Mouse (Mus musculus) forebrain, embryonic 11.5 days (tissue): Measurements from ENCODE around the gene Abi3. TPM values are rescaled to one million over a fixed set of nuclear protein-coding genes. Genes with fewer than 3 reads are reported as not detected.

ENCODE experiments used
- ATAC-seq: fragments of 200-750 bp; cut with Nextera tagmentation; replicated peaks from 2 replicates; pipeline ENCODE4 v1.8.0; 2017; ENCODE audit warnings: moderate TSS enrichment; ENCODE audit not compliant: low FRiP score
- DNase-seq: peaks from one replicate; pipeline ENCODE4 v3.0.0-alpha.2; 2017; ENCODE audit warnings: low spot score
- H3K27ac ChIP-seq: fragments of 300-500 bp; sonication (generic); 2 replicates; pipeline ENCODE4 v1.5.1; 2014; ENCODE audit warnings: low read depth, low read length
- H3K27me3 ChIP-seq: fragments of 300-500 bp; sonication (generic); 2 replicates; pipeline ENCODE4 v1.6.1; 2014; ENCODE audit warnings: mild to moderate bottlenecking, low read length, mixed read lengths; ENCODE audit not compliant: control insufficient read depth, insufficient read depth
- H3K36me3 ChIP-seq: fragments of 300-500 bp; sonication (generic); 2 replicates; pipeline ENCODE4 v1.6.1; 2014; ENCODE audit warnings: mild to moderate bottlenecking, low read length, moderate library complexity, mixed read lengths; ENCODE audit not compliant: control insufficient read depth, insufficient read depth
- H3K4me1 ChIP-seq: fragments of 300-500 bp; sonication (generic); replicated peaks from 2 replicates; pipeline ENCODE4 v1.6.1; 2014; ENCODE audit warnings: low read length, mixed read lengths; ENCODE audit not compliant: control insufficient read depth, insufficient read depth
- H3K4me2 ChIP-seq: fragments of 300-500 bp; sonication (generic); 2 replicates; pipeline ENCODE4 v1.6.1; 2014; ENCODE audit warnings: low read depth, mild to moderate bottlenecking, low read length, moderate library complexity, mixed read lengths; ENCODE audit not compliant: severe bottlenecking
- H3K4me3 ChIP-seq: fragments of 300-500 bp; sonication (generic); 2 replicates; pipeline ENCODE4 v1.5.1; 2014; ENCODE audit warnings: low read depth, low read length
- H3K9ac ChIP-seq: fragments of 300-500 bp; sonication (generic); 2 replicates; pipeline ENCODE4 v1.6.1; 2014; ENCODE audit warnings: low read length
- H3K9me3 ChIP-seq: fragments of 300-500 bp; sonication (generic); 2 replicates; pipeline ENCODE4 v1.6.1; 2016; ENCODE audit warnings: low read length, mixed read lengths; ENCODE audit not compliant: control insufficient read depth
- WGBS: fragments of 180-500 bp; shearing (Covaris S2); extraction: QIAGEN DNeasy Blood & Tissue Kit; methylation state at CpG from one replicate; pipeline ENCODE4 v1.1.7; 2014; 5-methylcytosine and 5-hydroxymethylcytosine counted together
- polyA plus RNA-seq: library from polyadenylated mRNA; unstranded; fragments of >200 nt; fragmentation: Nextera tagmentation; extraction: Ambion mirVana; gene quantifications from 2 replicates; pipeline ENCODE4 v1.2.1, GENCODE M21; 2014

Abi3 gene
- polyA plus RNA-seq, 1 experiment from 2014 or later: 1.1 TPM

DNA sequence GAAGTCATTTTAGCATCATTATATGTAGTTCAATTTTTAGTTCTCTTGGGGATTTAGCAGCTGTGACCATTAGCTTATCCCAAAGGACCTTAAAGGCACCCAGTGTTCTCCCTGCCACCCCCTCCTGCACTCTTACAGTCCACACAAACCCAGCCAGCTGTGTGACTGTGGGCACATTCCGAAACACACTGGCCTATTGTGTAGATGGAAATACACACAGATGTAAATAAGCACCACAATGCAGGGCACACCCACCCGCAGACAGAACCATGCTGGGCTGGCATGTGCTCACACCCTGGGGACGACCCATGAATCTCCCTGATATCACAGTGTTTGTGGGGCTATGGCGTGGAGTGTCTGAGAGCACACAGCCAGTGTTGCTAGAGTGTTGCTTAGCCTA, 30.1 kb downstream of the Abi3 start:
- H3K9me3 ChIP-seq: no peaks in the 10 kb centered on the region; the same call in 1 of the 2 replicates
- H3K36me3 ChIP-seq: no peaks in the 10 kb centered on the region
- no peaks in the 10 kb centered on the region for H3K27me3 ChIP-seq
- no peak overlapping the region for H3K4me3 ChIP-seq
- no peak overlapping the region for H3K9ac ChIP-seq
- H3K4me2 ChIP-seq: no peak overlapping the region
- no peak for ATAC-seq
- no peak for DNase-seq
- no peak overlapping the region for H3K27ac ChIP-seq
- no peaks in the 10 kb centered on the region; the same call in 1 of the 2 replicates for H3K4me1 ChIP-seq
- 76% methylated on average over 4 of the region's 4 CpGs for WGBS

- Histone ChIP-seq H3K4me1 (no peaks in the 10 kb centered on the region; the same call in 1 of the 2 replicates), H3K36me3 (no peaks in the 10 kb centered on the region), H3K9me3 (no peaks in the 10 kb centered on the region; the same call in 1 of the 2 replicates), H3K4me2 (no peak overlapping the region), H3K9ac (no peak overlapping the region), H3K4me3 (no peak overlapping the region), H3K27ac (no peak overlapping the region), H3K27me3 (no peaks in the 10 kb centered on the region)
- 85% methylated on average over 6 of the region's 6 CpGs for WGBS
- no peak for ATAC-seq
- DNase-seq: no peak
Observed at GRCm38 (mm10) chr11:95811741-95812140, 30.5 kb downstream of the Abi3 start.

GRCm38 (mm10) chr11:95810828-95811227, 31.4 kb downstream of the Abi3 start:
- DNase-seq: no peak
- WGBS: 59% methylated on average over 7 of the region's 7 CpGs
- no peaks in the 10 kb centered on the region; the same call in 1 of the 2 replicates for H3K4me1 ChIP-seq

DNA sequence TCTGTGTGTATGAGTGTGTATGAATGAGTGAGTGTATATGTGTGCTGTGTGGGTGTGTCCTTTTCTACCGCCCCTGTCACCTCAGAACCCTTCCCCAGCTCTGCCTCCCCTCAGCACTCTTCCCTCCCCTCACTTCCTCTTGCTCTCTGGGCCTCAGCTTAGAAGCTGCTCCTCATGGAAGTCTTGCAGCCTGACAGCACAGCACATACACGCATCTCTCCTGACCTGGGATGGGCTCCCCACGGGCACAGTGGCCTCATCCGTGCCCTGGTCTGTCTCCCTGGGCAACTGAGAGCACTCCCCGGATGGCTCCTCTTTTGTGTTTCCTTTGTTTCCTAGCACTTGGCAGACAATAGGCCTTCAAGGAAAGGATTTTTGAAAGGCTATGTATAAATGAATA, 32.7 kb downstream of the Abi3 start:
- no peaks in the 10 kb centered on the region for H3K36me3 ChIP-seq
- H3K4me3 ChIP-seq: no peak overlapping the region
- no peaks in the 10 kb centered on the region for H3K27me3 ChIP-seq
- no peak overlapping the region for H3K4me2 ChIP-seq
- no peak for DNase-seq
- H3K4me1 ChIP-seq: no peaks in the 10 kb centered on the region; the same call in 1 of the 2 replicates
- H3K27ac ChIP-seq: no peak overlapping the region
- 30% methylated on average over 5 of the region's 5 CpGs for WGBS
- no peaks in the 10 kb centered on the region; the same call in 1 of the 2 replicates for H3K9me3 ChIP-seq
- no peak overlapping the region for H3K9ac ChIP-seq
- no peak for ATAC-seq

More at GRCm38 (mm10) chr11:95810828-95811227, 31.4 kb downstream of the Abi3 start:
- no peak overlapping the region for H3K27ac ChIP-seq
- H3K4me2 ChIP-seq: no peak overlapping the region
- no peak for ATAC-seq
- no peak overlapping the region for H3K4me3 ChIP-seq
- H3K36me3 ChIP-seq: no peaks in the 10 kb centered on the region
- no peaks in the 10 kb centered on the region; the same call in 1 of the 2 replicates for H3K9me3 ChIP-seq
- H3K9ac ChIP-seq: no peak overlapping the region
- H3K27me3 ChIP-seq: no peaks in the 10 kb centered on the region

- Histone ChIP-seq H3K9me3 (no peaks in the 10 kb centered on the region; the same call in 1 of the 2 replicates), H3K27me3 (no peaks in the 10 kb centered on the region), H3K27ac (no peak overlapping the region), H3K4me2 (no peak overlapping the region), H3K9ac (no peak overlapping the region), H3K36me3 (no peaks in the 10 kb centered on the region), H3K4me1 (no peaks in the 10 kb centered on the region; the same call in 1 of the 2 replicates), H3K4me3 (no peak overlapping the region)
- DNase-seq (no peak), ATAC-seq (no peak)
- 77% methylated on average over 5 of the region's 5 CpGs for WGBS
Observed at GRCm38 (mm10) chr11:95808448-95809011, 33.7 kb downstream of the Abi3 start.

- Histone ChIP-seq H3K4me3 (no peak overlapping the region), H3K27me3 (no peaks in the 10 kb centered on the region), H3K27ac (no peak overlapping the region), H3K9me3 (no peaks in the 10 kb centered on the region; the same call in 1 of the 2 replicates), H3K4me1 (no peaks in the 10 kb centered on the region; the same call in 1 of the 2 replicates), H3K9ac (no peak overlapping the region), H3K36me3 (no peaks in the 10 kb centered on the region), H3K4me2 (no peak overlapping the region)
- ATAC-seq: no peak
- WGBS: 96% methylated on average over 5 of the region's 5 CpGs
- DNase-seq: no peak
Observed at GRCm38 (mm10) chr11:95807884-95808283, 34.4 kb downstream of the Abi3 start.

DNA sequence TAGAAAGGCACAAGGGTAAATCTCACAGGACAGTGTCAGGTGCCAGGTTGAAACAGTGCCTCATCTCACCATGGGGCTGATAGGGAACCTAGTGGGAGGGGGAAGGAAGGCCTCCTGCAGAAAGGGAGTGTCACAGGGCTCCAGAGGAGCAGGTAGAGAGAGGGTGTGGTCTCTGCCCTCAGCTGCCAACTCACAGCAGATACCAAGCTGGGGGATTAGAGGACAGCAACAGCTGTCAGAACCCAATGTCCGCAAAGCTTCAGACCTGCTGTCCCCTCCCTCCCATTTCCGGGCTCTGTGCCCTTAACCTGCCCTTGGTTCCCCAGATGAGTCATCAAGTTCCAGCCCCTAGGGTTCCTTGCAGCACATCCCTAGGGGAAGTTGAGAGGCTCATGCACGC, 36.7 kb downstream of the Abi3 start:
- WGBS: 52% methylated on average over 3 of the region's 3 CpGs
- H3K9ac ChIP-seq: no peak overlapping the region
- no peaks in the 10 kb centered on the region; the same call in 1 of the 2 replicates for H3K4me1 ChIP-seq
- H3K36me3 ChIP-seq: no peaks in the 10 kb centered on the region
- no peaks in the 10 kb centered on the region for H3K27me3 ChIP-seq
- H3K4me2 ChIP-seq: no peak overlapping the region
- H3K4me3 ChIP-seq: no peak overlapping the region
- no peak overlapping the region for H3K27ac ChIP-seq
- H3K9me3 ChIP-seq: no peaks in the 10 kb centered on the region; the same call in 1 of the 2 replicates
- no peak for ATAC-seq
- no peak for DNase-seq

GRCm38 (mm10) chr11:95805010-95805409, 37.3 kb downstream of the Abi3 start:
- no peak overlapping the region for H3K4me2 ChIP-seq
- H3K4me1 ChIP-seq: no peaks in the 10 kb centered on the region; the same call in 1 of the 2 replicates
- WGBS: 75% methylated on average over 5 of the region's 5 CpGs
- H3K9ac ChIP-seq: no peak overlapping the region
- no peak overlapping the region for H3K27ac ChIP-seq
- DNase-seq (no peak), ATAC-seq (no peak)
- H3K9me3 ChIP-seq: no peaks in the 10 kb centered on the region; the same call in 1 of the 2 replicates
- H3K27me3 ChIP-seq: no peaks in the 10 kb centered on the region
- no peaks in the 10 kb centered on the region for H3K36me3 ChIP-seq
- H3K4me3 ChIP-seq: no peak overlapping the region

DNA sequence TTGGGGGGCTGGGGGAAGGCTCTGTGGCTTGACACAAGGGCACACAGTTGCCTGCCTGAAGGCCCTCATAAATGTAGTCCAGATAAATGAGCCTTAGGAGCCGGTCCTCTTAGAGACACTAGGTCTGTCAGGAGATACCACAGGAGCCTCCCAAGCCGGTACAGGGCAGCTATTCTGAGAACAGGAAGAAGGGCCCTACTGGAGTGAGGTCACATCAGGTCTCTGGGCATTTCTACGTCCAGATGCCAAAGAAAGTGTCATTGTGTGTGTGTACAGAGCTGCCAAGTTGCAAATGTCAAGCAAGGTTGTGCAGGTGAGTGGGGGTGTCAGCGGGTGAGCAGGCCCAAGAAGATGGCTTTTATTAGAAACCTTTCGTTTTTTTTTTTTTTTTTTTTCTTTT, 46.7 kb downstream of the Abi3 start:
- no peak for DNase-seq
- Histone ChIP-seq H3K9me3 (no peaks in the 10 kb centered on the region), H3K4me2 (no peak overlapping the region), H3K27ac (no peak overlapping the region), H3K4me3 (no peak overlapping the region), H3K36me3 (no peaks in the 10 kb centered on the region), H3K4me1 (peaks cover 7% of the 10 kb centered on the region; the same call in 1 of the 2 replicates), H3K27me3 (peaks cover 11% of the 10 kb centered on the region), H3K9ac (no peak overlapping the region)
- no peak for ATAC-seq
- WGBS: 75% methylated on average over 5 of the region's 5 CpGs
